Mouse (Mus musculus) cerebral cortex, adult 2 months (tissue): ENCODE measurements around the gene Anks3.

ENCODE experiments used
- WGBS: fragments of 180-500 bp; shearing (Covaris S2); methylation state at CpG from one replicate; pipeline ENCODE4 v1.1.7; 2018; 5-methylcytosine and 5-hydroxymethylcytosine counted together

The Anks3 gene

GRCm38 (mm10) chr16:4963797-4964709 lies at the start of gene Anks3:
Gene Anks3 (minus strand): TSS chr16:4964205.
- WGBS = under 1% methylated on average over 76 of the region's 76 CpGs

GRCm38 (mm10) chr16:5013054-5013838 lies 49.2 kb upstream of the Anks3 start, which contains the start of gene Rogdi:
Gene Rogdi (minus strand): TSS chr16:5013553.
- under 1% methylated on average over 58 of the region's 63 CpGs for WGBS

- WGBS = 45% methylated on average over 13 of the region's 13 CpGs
These were observed 48.3 kb upstream of the Anks3 start for GRCm38 (mm10) chr16:5012036-5013005.

- WGBS = 90% methylated on average over 7 of the region's 7 CpGs
These were observed 47.3 kb upstream of the Anks3 start for GRCm38 (mm10) chr16:5011285-5011684.

- 85% methylated on average over 10 of the region's 10 CpGs for WGBS
These were observed 46.4 kb upstream of the Anks3 start for GRCm38 (mm10) chr16:5010371-5010935.

GRCm38 (mm10) chr16:5008076-5008475 lies 44.1 kb upstream of the Anks3 start:
- 83% methylated on average over 12 of the region's 12 CpGs for WGBS

GRCm38 (mm10) chr16:5007492-5007891 lies 43.5 kb upstream of the Anks3 start:
- WGBS = 75% methylated on average over 6 of the region's 6 CpGs

- WGBS = 74% methylated on average over 5 of the region's 5 CpGs
These were observed 43.1 kb upstream of the Anks3 start, which contains the start of gene Smim22 for GRCm38 (mm10) chr16:5007067-5007466. Gene Smim22 (plus strand): TSS chr16:5007288.

- 57% methylated on average over 3 of the region's 3 CpGs for WGBS
These were observed 36.6 kb upstream of the Anks3 start for GRCm38 (mm10) chr16:5000611-5001010.

- WGBS = 84% methylated on average over 1 of the region's 1 CpGs
These were observed 35.0 kb upstream of the Anks3 start for GRCm38 (mm10) chr16:4998984-4999383.

GRCm38 (mm10) chr16:4997553-4997952 lies 33.5 kb upstream of the Anks3 start, which contains the start of gene Sept12:
Gene Sept12 (minus strand): TSS chr16:4997852.
- WGBS = 58% methylated on average over 3 of the region's 3 CpGs

- 75% methylated on average over 4 of the region's 4 CpGs for WGBS
These were observed 29.3 kb upstream of the Anks3 start for GRCm38 (mm10) chr16:4993276-4993675.

GRCm38 (mm10) chr16:4984717-4985116 lies 20.7 kb upstream of the Anks3 start:
- 92% methylated on average over 12 of the region's 12 CpGs for WGBS

- WGBS = 79% methylated on average over 4 of the region's 4 CpGs
These were observed 15.9 kb upstream of the Anks3 start for GRCm38 (mm10) chr16:4979755-4980380.

GRCm38 (mm10) chr16:4978275-4979051 lies 14.5 kb upstream of the Anks3 start:
- WGBS = 36% methylated on average over 5 of the region's 5 CpGs

GRCm38 (mm10) chr16:4976180-4976579 lies 12.2 kb upstream of the Anks3 start:
- WGBS = 36% methylated on average over 2 of the region's 2 CpGs

- 69% methylated on average over 5 of the region's 5 CpGs for WGBS
These were observed 10.5 kb upstream of the Anks3 start for GRCm38 (mm10) chr16:4974521-4974920.

- 82% methylated on average over 4 of the region's 4 CpGs for WGBS
These were observed 7.6 kb upstream of the Anks3 start for GRCm38 (mm10) chr16:4971626-4972025.

GRCm38 (mm10) chr16:4969055-4969843 lies 5.2 kb upstream of the Anks3 start:
- WGBS = 87% methylated on average over 5 of the region's 5 CpGs
